Mouse (Mus musculus): ENCODE results near the gene Dhx58. TPM values are rescaled to one million over a fixed set of nuclear protein-coding genes. Genes with fewer than 3 reads are reported as not detected.

Dhx58 gene
- 1.4 and 2.4 TPM in 2 replicates for polyA plus RNA-seq (2015; fragmentation: Nextera tagmentation; extraction: Ambion mirVana)

DNA sequence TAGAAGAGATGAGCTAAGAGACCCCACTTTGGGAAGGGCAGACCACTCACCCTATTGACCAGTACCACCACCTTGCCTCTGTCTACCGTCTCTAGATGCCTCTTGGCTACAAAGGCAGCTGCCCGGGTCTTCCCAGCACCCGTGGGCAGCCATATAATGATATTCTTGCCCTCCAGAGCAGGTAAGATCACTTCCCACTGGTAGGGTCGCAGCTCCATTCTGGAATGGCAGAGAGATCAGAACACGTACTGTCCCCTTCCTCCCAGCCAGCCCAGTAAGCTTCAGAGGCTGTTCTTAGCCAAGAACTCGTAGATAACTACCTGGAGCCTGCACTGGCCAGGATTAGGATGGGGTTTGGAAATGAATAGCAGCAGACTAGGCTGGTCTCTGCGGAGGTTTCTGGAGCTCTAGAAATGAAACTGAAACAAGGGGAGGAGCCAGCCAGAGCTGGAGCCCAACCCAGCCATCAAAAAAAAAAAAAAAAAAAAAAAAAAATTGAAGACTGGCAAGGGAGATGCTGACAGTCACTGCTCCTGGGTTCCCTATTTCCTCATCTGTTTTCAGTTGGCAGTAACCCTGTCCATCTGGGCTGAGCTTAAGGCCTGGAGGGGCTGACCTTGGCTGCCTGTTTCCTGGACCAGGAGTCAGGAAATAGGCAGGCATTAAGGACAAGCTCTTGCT lies at the start of gene Dhx58:
Dhx58 (minus strand) TSS at position 421 of the 681 bp plus-strand sequence.
- peaks cover 9% of the 10 kb centered on the region; the same call in 1 of the 2 replicates for H3K4me1 ChIP-seq
- no peaks in the 10 kb centered on the region for H3K9me3 ChIP-seq
- no peak within 1 kb of the TSS for H3K27ac ChIP-seq (replicated peaks)
- no peak within 1 kb of the TSS for H3K9ac ChIP-seq (replicated peaks)
- no peak within 1 kb of the TSS for H3K4me2 ChIP-seq (replicated peaks)
- H3K4me3 ChIP-seq, result no peak within 1 kb of the TSS
- no peak for ATAC-seq (replicated peaks)
- no peaks in the 10 kb centered on the region for H3K27me3 ChIP-seq
- 64% methylated on average over 7 of the region's 7 CpGs for WGBS
- peaks cover 38% of the 10 kb centered on the region for H3K36me3 ChIP-seq

DNA sequence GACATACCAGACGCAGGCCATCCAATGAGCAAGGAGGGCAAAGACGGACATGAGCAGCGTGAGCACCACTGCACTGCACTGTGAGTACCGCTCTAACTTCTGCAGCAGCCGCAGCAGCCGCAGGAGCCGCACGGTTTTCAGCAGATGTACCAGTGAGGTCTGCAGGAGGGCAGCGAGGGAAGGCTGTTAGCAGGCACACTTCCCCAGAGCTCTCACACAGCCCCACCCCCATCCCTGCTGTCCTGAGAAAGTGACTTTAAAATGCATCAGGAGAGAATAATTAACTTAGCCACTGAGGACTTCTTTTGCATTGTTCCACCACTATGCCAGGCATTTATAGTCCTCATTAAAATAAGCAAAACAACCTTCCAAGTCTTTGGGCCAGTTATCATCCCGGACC lies 48.2 kb upstream of the Dhx58 start:
- H3K9ac ChIP-seq (replicated peaks), result no peak overlapping the region
- ATAC-seq (replicated peaks), result no peak
- H3K27ac ChIP-seq (replicated peaks), result no peak overlapping the region
- H3K4me1 ChIP-seq, result no peaks in the 10 kb centered on the region
- no peak overlapping the region for H3K4me2 ChIP-seq (replicated peaks)
- WGBS, result 47% methylated on average over 10 of the region's 10 CpGs
- no peaks in the 10 kb centered on the region for H3K9me3 ChIP-seq
- peaks cover 3% of the 10 kb centered on the region; the same call in 1 of the 2 replicates for H3K36me3 ChIP-seq
- H3K4me3 ChIP-seq, result no peak overlapping the region
- H3K27me3 ChIP-seq, result no peaks in the 10 kb centered on the region

DNA sequence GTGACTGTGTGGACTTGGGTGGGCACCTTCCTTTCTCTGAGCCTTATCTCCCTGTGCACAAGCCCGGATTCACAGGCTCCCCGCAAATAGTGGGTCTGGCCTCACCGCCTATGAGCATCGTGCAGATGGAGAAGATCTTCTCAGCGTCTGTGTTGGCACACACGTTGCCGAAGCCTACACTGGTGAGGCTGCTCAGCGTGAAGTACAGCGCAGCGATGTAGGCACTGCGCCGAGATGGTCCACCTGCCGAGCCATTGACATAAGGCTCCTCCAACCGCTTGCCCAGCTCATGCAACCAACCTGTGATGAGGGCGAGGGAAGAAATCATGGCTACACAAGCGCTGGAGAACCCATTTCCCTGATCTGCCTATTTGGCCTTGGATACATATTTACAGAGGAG lies 46.1 kb upstream of the Dhx58 start:
- Histone ChIP-seq H3K9ac (replicated peaks) (no peak overlapping the region), H3K27me3 (no peaks in the 10 kb centered on the region), H3K36me3 (peaks cover 3% of the 10 kb centered on the region; the same call in 1 of the 2 replicates), H3K4me3 (no peak overlapping the region), H3K27ac (replicated peaks) (no peak overlapping the region), H3K4me1 (no peaks in the 10 kb centered on the region), H3K4me2 (replicated peaks) (no peak overlapping the region), H3K9me3 (no peaks in the 10 kb centered on the region)
- WGBS, result 92% methylated on average over 16 of the region's 16 CpGs
- no peak for ATAC-seq (replicated peaks)

DNA sequence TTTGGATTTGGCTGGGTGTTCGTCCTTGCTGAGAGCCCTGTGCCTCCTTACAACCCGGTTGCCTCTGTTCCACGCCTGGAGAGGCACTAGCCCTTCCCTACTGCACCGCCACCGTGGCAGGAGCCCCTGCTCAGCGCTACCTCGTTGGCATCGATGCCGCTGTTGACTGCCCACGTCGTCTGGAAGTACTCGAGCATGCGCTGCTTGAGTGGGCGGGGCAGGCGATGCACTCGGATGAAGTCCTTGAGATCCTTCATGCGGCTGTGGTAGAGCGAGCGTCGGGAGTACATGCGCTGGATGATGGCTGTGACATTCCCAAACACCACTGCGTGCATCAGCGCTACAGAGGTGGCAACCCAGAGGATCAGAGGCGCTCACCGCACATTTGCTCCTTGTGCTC lies 45.4 kb upstream of the Dhx58 start:
- H3K27ac ChIP-seq (replicated peaks), result no peak overlapping the region
- no peaks in the 10 kb centered on the region for H3K4me1 ChIP-seq
- WGBS, result 59% methylated on average over 25 of the region's 25 CpGs
- no peak for ATAC-seq (replicated peaks)
- H3K9me3 ChIP-seq, result no peaks in the 10 kb centered on the region
- H3K4me3 ChIP-seq, result no peak overlapping the region
- H3K27me3 ChIP-seq, result no peaks in the 10 kb centered on the region
- no peak overlapping the region for H3K4me2 ChIP-seq (replicated peaks)
- H3K9ac ChIP-seq (replicated peaks), result no peak overlapping the region
- peaks cover 3% of the 10 kb centered on the region; the same call in 1 of the 2 replicates for H3K36me3 ChIP-seq

DNA sequence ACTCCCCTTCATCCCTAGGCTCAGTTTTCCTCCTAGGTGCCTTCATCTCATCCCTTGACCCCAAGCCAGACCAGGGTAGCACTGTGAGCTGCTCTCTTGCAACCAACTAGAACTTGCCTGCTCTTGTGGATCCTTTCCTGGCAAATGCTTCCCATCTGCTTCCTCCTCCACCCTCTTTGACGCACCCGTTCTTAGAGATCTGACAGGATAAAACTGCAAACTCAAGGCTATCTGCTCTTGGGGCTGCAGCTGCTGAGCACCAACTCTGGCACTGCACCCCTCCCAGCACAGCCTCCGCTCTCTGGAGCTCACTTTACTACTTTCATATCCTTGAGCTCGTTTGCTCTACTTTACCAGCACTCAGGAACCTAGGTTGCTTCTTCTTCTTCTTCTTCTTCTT lies 44.5 kb upstream of the Dhx58 start:
- no peak for ATAC-seq (replicated peaks)
- H3K4me3 ChIP-seq, result no peak overlapping the region
- no peaks in the 10 kb centered on the region for H3K27me3 ChIP-seq
- no peaks in the 10 kb centered on the region for H3K4me1 ChIP-seq
- no peak overlapping the region for H3K9ac ChIP-seq (replicated peaks)
- no peak overlapping the region for H3K27ac ChIP-seq (replicated peaks)
- peaks cover 3% of the 10 kb centered on the region; the same call in 1 of the 2 replicates for H3K36me3 ChIP-seq
- no peaks in the 10 kb centered on the region for H3K9me3 ChIP-seq
- no peak overlapping the region for H3K4me2 ChIP-seq (replicated peaks)
- WGBS, result 85% methylated on average over 4 of the region's 4 CpGs

DNA sequence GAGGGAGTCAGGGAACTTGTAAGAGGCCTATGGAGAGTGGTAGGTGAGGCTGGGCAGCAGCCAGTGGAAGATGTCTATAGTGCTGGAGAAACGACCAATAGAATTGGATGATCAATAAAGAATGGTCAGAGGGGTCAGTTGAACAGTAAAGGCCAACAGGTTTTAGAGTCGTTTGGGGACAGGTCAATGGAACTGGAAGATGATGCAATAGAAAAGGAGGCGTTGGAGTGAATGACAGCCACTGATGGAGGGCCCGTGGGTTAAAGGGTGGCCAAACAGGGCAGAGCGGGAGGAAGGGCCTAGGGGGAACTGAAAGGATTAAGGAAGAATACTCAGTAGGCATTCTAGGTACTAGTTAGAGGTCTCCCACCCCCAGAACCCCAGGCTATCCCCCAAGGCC lies 43.0 kb upstream of the Dhx58 start:
- Histone ChIP-seq H3K4me2 (replicated peaks) (no peak overlapping the region), H3K27ac (replicated peaks) (no peak overlapping the region), H3K9me3 (no peaks in the 10 kb centered on the region), H3K4me1 (no peaks in the 10 kb centered on the region), H3K27me3 (no peaks in the 10 kb centered on the region), H3K36me3 (peaks cover 3% of the 10 kb centered on the region; the same call in 1 of the 2 replicates), H3K9ac (replicated peaks) (no peak overlapping the region), H3K4me3 (no peak overlapping the region)
- ATAC-seq (replicated peaks), result no peak
- 72% methylated on average over 5 of the region's 5 CpGs for WGBS

DNA sequence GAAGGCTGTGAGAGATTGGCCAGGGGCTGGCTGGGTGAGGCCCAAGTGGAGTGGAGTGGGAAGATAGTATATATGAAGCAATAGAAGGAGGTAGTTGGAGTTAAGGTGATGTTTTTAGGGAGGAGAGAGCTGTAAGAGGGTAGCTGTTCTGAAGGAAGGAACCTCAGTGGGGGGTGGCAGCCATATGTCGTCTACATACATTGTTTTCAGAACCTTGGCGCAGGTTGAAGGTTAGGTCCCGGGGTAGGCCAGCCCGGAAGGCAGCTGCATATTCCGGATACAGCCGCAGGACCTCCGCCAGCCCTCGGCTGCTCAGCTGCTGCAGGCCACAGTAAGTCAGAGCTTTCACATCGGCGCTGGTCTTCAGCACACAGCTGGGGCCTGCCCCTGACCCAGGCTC lies 42.5 kb upstream of the Dhx58 start:
- no peak overlapping the region for H3K4me2 ChIP-seq (replicated peaks)
- no peaks in the 10 kb centered on the region for H3K4me1 ChIP-seq
- WGBS, result 86% methylated on average over 10 of the region's 10 CpGs
- no peak overlapping the region for H3K4me3 ChIP-seq
- no peak overlapping the region for H3K27ac ChIP-seq (replicated peaks)
- no peaks in the 10 kb centered on the region for H3K9me3 ChIP-seq
- no peak for ATAC-seq (replicated peaks)
- H3K36me3 ChIP-seq, result peaks cover 2% of the 10 kb centered on the region; the same call in 1 of the 2 replicates
- H3K9ac ChIP-seq (replicated peaks), result no peak overlapping the region
- H3K27me3 ChIP-seq, result no peaks in the 10 kb centered on the region

DNA sequence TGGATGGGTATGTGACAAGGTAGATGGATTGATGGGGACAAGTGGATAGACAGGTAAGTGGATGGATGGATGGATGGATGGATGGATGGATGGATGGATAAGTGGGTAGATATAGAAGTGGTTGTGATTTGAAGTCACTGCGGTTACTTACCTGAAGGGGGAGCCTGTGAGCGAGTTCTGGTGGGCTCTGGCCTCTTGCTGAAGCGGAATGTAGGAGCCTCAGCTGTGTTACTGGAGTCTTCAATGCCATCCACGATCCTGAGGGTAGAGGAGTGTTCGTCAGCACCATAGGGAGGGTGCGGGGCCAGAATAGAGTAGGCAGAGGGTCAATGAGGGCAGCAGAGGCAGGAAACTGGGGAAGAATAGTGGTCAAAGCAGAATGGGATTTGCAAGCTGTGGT lies 41.0 kb upstream of the Dhx58 start:
- Histone ChIP-seq H3K4me2 (replicated peaks) (no peak overlapping the region), H3K27me3 (no peaks in the 10 kb centered on the region), H3K27ac (replicated peaks) (no peak overlapping the region), H3K4me3 (no peak overlapping the region), H3K36me3 (no peaks in the 10 kb centered on the region), H3K9me3 (no peaks in the 10 kb centered on the region), H3K4me1 (no peaks in the 10 kb centered on the region), H3K9ac (replicated peaks) (no peak overlapping the region)
- WGBS, result 14% methylated on average over 6 of the region's 6 CpGs
- no peak for ATAC-seq (replicated peaks)

DNA sequence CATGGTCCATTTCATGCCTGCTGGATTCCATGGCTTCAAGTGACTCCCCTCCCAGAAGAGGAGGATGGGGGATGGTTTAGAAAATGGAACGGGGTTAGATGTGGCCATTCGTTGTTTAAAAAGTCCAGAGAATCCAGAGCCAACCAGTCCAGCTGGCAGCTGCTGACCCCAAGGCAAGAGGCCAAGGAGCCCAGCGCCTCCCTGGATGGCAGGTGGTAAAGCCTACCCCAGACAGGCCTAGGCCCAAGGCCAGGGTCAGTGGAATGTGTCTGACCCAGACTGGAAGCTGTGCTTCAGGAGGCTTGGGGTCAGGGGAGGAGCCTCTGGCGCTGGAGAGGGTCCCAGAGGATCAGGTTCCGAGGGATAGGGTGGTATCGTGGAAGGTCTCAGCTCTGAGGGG lies 37.3 kb upstream of the Dhx58 start:
- Histone ChIP-seq H3K9me3 (no peaks in the 10 kb centered on the region), H3K27me3 (no peaks in the 10 kb centered on the region), H3K36me3 (no peaks in the 10 kb centered on the region), H3K4me2 (replicated peaks) (no peak overlapping the region), H3K4me3 (no peak overlapping the region), H3K9ac (replicated peaks) (no peak overlapping the region), H3K27ac (replicated peaks) (no peak overlapping the region), H3K4me1 (peaks cover 17% of the 10 kb centered on the region)
- no peak for ATAC-seq (replicated peaks)
- WGBS, result 82% methylated on average over 6 of the region's 6 CpGs

DNA sequence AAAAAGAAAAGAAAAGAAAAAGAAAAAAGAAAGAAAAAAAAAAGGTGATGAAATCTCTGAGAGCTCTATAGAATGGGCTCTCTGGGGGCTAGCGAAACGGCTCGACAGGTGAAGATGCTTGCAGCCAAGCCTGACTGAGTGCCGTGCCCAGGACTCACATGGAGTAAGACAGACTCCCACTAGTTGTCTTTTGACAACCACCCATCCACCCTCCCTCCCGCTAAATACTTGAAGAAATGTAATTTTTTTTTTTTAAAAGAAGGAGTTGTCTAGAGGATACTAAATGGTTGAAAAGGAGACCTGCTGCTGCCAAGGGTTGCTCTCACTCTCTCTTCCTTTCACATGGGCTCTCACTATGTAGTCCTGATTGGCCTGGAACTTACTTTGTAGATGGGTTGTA lies 34.7 kb upstream of the Dhx58 start:
- peaks cover 22% of the 10 kb centered on the region for H3K4me1 ChIP-seq
- no peaks in the 10 kb centered on the region for H3K27me3 ChIP-seq
- H3K27ac ChIP-seq (replicated peaks), result peak overlapping the region; percentile 88
- H3K4me2 ChIP-seq (replicated peaks), result peak overlapping the region; percentile 83
- peak overlapping the region; percentile 64 for H3K9ac ChIP-seq (replicated peaks)
- 8% methylated on average over 5 of the region's 5 CpGs for WGBS
- H3K36me3 ChIP-seq, result no peaks in the 10 kb centered on the region
- ATAC-seq (replicated peaks), result peak; percentile 17; the same call in 1 of the 2 replicates
- no peaks in the 10 kb centered on the region for H3K9me3 ChIP-seq
- peak overlapping the region; percentile 72 for H3K4me3 ChIP-seq

DNA sequence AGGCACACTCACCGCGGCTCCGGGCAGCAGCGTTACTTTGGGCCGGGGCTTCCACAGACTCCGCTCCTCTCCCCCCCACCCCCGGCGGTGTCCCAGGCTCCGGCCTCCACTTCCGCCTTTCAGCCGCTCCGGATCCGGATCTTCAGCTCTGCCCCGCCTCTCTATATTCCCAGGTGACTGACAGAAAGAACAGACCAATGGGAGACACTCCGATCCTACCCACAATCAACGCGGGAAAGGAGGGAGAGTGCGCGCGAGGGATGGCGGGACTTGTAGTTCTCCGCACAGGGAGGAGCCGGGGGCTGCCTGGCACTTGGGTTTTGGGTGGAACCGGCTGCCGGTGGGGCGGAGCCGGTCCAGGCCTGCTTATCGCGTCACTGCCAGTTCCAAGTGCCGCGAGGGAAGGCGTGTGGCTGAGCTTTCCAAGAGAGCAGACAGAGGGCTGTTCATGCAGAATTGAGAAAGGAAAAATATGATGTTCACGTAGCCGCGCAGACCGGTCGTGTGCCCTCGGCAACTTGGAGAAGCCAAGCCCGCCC lies 34.1 kb upstream of the Dhx58 start, which contains the start of gene Rab5c:
Rab5c (minus strand) TSS at position 150 of the 539 bp plus-strand sequence.
- under 1% methylated on average over 39 of the region's 39 CpGs for WGBS
- peaks cover 22% of the 10 kb centered on the region for H3K4me1 ChIP-seq
- ATAC-seq (replicated peaks), result peak; percentile 100

DNA sequence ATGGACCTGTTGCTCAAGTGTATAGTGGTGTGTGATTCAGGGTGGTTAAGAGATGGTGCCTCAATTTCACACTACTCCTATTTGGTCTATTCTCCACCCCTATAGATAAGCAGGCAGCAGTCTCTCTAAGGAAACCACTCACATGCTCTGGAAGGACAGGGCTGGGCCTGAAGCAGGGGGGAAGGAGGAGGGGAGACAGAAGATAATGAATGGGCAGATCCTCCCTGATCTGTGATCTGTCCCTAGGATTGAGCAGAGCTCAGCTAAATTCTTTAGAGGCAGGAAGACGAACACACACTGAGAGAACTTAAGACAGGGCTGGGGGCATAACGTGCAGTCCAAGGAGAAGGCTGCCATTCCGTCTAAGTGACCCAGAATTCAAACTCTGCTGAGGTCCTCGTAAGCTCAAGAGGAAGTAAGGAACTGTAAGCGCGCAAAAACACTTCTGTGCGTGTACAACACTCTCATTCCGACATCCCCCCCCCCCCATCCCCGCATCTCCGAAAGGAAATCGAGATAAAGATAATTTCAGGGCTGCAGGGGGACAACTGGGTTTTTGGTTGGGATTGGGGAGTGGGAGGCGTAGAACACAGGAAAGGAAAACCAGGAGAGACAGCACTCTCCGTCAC lies 33.1 kb upstream of the Dhx58 start:
- H3K4me1 ChIP-seq, result peaks cover 22% of the 10 kb centered on the region
- H3K9me3 ChIP-seq, result no peaks in the 10 kb centered on the region
- 3% methylated on average over 13 of the region's 13 CpGs for WGBS
- H3K4me3 ChIP-seq, result peak overlapping the region; percentile 72
- H3K27me3 ChIP-seq, result no peaks in the 10 kb centered on the region
- peak overlapping the region; percentile 83 for H3K4me2 ChIP-seq (replicated peaks)
- H3K36me3 ChIP-seq, result peaks cover 3% of the 10 kb centered on the region
- peak overlapping the region; percentile 88 for H3K9ac ChIP-seq (replicated peaks)
- no peak for ATAC-seq (replicated peaks)
- peak overlapping the region; percentile 57 for H3K27ac ChIP-seq (replicated peaks)

More for the DNA sequence above, 34.1 kb upstream of the Dhx58 start, which contains the start of gene Rab5c:
- H3K4me2 ChIP-seq (replicated peaks), result peak within 1 kb of the TSS; percentile 83
- no peaks in the 10 kb centered on the region for H3K9me3 ChIP-seq
- H3K9ac ChIP-seq (replicated peaks), result peak within 1 kb of the TSS; percentile 88
- no peaks in the 10 kb centered on the region for H3K27me3 ChIP-seq
- H3K36me3 ChIP-seq, result peaks cover 1% of the 10 kb centered on the region; the same call in 1 of the 2 replicates
- peak within 1 kb of the TSS; percentile 88 for H3K27ac ChIP-seq (replicated peaks)
- peak within 1 kb of the TSS; percentile 72 for H3K4me3 ChIP-seq

Data from forebrain, embryonic 15.5 days (tissue).